Mouse (Mus musculus): Measurements from ENCODE around the gene Ttll13.

Gene Ttll13

DNA sequence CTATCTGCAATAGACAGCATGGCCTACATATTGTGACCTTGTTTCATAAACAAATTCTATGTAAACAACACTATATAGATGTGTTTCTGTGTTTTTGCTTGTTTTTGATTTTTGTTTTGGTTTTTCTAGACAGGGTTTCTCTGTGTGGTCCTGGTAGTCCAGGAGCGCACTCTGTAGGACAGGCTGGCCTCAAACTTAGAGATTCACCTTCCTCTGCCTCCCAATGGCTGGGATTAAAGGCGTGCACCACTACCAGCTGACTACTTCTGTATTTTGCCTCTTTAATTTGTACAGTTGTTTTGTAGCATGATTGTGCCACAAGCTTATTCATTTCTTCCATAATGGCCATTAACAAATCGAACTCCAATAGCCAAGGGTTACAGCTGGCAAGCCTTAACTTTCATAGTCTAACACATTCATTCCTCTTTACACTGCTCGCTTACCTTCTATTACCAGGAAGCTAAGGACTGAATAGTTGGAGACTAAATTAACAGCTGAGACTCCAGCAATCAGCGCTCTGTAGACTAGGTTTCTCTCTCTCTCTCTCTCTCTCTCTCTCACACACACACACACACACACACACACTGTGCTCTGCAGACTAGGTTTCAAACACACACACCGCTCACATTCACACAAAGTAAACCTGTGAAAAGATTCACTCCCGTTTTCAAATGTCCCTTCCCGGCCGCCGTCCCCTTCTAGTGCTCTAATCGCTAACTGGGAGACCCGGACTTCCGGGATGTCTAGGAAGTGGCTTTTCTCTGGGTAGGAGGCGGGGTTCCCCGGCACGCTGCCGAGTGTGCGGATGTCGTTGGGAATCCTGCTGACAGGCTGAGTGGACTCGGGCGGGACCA, 22.9 kb downstream of the Ttll13 start, which contains the start of gene Vps33b:
Gene Vps33b, plus strand, starts transcription at position 753 of the 854 bp plus-strand sequence.
- DNase-seq, result peak; percentile 99

DNA sequence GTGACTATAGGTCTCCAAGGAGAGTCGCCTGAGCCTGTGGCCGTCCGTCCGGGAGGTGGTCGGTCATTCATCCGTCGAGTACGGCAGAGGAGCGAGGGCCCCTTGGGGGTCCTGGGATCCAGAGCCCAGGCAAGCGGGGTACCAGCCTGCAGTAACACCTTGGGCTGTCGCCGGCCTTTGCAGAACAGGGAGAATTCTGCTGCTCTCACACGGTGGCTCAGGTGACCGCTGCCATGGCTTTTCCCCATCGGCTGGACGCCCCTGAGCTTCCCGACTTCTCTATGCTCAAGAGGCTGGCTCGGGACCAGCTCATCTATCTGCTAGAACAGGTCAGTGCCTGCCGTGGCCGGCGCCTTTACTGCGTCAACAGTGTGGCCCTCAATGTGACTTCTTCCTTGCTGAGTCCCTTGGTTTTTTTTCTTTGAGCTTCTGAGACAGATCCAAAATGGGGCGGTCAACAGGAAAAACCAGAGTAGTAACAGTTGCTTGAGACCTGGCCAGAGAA, 23.6 kb downstream of the Ttll13 start:
- DNase-seq, result peak; percentile 36

DNA sequence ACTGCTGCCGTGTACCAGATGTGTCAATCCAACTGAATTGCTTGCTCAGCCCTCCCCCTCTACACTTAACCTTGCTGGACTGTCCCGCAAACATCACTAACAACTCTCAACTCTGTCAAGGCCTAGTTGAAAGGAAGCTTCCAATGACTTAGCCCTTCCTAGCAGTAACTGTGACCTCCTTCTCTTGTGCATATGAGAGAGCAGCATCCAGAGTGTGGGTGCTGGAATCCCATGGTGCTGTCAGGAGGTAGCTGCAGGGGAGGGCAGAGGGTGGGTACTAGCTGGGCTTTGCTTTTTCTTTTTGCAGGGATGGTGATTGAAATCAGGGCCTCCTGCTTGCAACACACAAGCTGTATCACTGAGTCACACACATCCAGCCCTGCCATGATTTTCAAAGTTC, 27.3 kb downstream of the Ttll13 start:
- DNase-seq, result no peak

DNA sequence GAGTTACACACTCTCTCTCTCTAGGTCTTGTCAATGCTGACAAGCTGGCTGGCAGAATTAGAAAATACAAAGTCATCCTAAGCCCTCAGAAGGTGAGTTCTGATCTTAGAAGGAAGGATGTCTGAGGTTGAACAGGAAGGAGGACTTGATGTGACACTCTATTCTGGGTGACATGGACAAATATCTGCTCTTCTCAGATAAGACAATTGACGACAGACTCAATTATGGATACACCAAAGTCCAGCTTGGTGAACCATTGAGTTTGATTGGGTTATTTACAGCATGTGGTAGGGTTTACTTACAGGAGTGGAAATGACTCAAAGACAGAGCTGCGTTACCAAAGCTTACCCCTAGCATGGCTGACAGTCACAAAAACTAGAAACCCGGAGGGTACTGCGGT, 30.2 kb downstream of the Ttll13 start:
- no peak for DNase-seq

DNA sequence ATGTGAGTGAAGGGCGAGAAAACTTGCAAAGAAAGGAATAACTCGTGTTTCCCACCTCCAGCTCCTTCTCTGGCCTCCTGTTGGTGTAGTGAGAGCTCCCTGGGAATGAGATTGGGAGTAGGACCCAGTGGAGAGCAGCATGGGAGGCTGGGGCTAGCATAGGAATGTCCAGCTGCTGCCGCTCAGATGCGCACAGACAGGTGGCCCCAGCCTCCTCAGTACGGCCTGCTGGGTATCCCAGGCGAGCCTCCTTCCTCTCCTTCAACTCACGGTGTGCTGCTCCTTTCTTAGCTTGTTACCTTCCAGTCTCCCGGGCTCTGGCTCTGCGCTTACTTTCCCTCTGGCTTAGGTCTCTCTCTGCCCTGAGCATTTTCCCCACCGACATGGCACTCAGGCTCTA, 33.9 kb downstream of the Ttll13 start:
- DNase-seq, result no peak

DNA sequence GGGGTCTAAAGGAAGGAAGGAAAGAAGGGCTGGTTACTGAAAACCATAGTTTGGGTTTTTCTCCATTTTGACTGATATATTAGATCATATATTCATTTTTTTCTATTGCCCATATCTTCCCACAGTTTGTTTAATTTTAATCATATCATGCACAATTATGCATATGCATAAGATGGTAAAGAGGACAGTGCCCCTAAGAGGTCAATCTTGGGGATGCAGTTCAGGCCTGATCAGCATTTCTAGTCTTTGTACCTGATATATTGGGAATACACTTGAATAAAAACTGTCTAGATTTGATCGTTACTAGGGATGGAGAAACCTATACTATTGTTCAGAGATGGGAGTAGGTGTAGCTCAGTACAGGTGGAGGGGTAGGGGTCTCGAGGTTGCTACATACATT, 34.8 kb downstream of the Ttll13 start:
- DNase-seq, result no peak

DNA sequence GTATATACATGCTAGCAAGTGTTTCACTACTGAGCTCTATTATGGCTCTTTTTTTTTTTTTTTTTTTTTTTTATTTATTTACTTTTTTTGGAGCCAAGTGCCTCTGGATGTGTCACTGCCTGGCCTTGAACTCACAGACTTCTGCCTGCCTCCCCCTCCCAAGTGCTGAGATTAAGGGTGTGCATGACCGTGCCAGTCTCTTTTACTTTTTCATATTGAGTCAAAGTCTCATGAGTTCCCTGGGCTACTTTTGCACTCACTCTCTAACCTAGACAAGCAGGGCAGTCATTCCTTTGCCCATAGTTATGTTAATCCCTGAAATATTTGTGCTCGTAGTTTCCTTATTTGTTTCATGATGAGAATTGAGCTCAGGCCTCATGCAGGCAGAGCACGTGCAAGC, 35.5 kb downstream of the Ttll13 start:
- no peak for DNase-seq

DNA sequence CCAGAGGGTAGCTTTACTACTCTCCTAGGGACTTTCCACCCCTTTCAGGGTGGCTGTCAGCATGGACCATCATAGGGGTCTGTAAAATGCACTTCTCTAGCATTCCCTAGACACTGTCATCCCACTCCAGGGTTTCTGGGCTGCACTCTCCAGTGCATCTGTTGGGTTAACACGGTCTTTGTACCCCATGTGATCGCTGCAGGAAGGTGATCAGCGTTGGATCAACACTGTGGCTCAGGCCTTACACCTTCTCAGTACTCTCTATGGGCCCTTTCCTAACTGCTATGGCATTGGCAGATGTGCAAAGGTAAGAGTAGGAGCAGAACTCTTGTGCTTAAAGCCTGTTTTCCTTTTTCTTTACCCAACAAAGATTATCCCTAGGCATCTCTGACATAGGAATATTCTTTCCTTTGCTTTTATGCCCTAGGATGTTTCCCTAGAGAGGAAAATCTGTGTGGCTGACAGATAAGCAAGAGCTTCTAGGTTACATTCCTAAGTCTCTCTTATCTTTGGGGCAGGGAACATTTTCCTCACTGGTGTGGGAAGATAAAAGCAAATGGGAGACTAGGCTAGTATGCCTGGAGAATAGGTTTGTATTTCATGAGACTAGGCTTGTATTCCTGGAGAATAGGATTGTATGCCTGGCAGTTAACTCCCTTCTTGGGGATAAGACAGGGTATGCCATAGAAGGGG, 37.2 kb downstream of the Ttll13 start:
- DNase-seq, result no peak

DNA sequence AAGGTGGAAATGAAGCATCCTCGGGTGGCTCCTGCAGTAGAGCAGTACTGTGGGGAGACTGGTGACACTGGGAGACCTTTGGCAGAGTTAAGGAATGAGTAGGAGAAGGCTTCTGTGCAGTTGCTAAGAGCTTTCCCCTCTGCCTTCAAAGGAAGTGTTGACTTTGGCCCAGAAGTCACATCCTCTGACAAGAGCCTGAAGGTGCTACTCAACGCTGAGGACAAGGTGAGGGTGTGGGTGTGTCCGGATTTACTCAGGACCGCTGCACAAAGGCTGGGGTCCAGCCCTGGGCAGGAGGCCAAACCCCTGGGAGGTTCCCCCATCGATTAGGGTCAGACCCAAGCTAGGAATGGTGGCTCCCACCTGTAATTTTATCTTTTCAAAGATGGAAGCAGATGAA, 38.2 kb downstream of the Ttll13 start:
- no peak for DNase-seq

DNA sequence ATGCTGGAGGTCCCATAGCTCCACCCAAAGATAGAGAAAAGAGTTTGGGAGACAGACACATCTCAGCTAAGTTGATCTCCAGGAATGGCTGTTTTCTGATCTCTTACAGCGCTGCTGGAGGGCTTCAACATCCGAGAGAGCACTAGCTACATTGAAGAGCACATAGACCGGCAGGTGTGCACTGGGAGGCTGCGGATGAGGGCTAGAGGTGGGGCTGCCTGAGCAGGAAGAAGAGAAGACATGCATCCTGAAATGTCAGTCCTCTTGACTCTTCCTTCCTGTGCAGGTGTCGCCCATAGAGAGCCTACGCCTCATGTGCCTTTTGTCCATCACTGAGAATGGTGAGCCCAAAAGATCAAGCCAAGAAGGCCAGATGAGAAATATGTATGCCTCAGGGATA, 39.5 kb downstream of the Ttll13 start:
- DNase-seq, result no peak

DNA sequence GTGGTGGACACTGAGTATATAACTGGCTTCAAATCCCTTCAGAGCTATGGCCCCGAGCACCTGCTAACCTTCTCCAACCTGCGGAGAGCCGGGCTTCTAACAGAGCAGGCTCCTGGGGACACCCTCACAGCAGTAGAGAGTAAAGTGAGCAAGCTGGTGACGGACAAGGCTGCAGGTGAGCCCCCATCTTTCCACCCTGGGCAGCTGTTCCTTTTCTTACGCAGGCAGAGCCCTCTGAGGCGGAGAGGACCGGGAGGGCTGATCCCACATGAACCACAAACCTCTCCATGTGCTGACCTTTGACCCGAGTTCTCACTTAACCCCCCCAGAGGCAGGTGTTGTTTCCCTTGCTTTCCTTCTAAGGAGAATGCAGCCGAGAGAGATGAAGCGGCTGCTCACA, 41.6 kb downstream of the Ttll13 start:
- no peak for DNase-seq

DNA sequence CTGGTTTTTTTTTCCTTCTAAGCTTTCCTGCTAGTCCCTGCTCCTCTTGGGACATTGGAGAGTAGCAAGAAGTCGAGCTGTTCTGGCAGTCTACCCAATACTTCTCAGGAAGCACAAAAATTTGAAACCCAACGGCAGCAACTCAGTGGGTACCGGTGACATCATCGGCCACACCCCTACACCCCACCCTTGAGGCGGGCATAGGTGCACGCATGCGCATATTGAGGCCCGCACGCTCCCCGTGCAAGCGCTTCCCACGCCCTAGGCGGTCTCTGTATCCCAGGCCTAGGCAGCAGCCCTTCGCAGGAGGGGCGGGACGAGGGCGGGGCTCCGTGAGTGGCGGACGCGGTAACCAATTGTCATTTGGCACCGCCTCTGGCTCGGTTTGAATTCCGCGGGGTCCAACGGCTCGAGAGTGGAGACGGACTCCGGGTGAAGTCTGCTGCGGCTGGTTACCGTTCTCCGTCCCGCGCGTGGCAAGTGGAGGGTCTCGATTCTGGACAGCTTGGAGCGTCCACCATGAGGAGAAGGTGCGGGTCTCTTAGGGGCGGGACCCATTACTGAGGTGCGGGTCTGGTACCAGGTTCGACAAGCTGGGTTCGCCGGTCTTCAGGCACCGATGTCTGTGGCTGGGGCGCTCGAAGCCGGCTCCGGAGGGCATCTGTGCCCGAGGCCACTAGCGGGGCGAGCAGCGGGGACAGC, 48.0 kb downstream of the Ttll13 start, which contains the start of gene Prc1:
Gene Prc1, plus strand, starts transcription at position 389 of the 702 bp plus-strand sequence.
- peak; percentile 97 for DNase-seq

DNA sequence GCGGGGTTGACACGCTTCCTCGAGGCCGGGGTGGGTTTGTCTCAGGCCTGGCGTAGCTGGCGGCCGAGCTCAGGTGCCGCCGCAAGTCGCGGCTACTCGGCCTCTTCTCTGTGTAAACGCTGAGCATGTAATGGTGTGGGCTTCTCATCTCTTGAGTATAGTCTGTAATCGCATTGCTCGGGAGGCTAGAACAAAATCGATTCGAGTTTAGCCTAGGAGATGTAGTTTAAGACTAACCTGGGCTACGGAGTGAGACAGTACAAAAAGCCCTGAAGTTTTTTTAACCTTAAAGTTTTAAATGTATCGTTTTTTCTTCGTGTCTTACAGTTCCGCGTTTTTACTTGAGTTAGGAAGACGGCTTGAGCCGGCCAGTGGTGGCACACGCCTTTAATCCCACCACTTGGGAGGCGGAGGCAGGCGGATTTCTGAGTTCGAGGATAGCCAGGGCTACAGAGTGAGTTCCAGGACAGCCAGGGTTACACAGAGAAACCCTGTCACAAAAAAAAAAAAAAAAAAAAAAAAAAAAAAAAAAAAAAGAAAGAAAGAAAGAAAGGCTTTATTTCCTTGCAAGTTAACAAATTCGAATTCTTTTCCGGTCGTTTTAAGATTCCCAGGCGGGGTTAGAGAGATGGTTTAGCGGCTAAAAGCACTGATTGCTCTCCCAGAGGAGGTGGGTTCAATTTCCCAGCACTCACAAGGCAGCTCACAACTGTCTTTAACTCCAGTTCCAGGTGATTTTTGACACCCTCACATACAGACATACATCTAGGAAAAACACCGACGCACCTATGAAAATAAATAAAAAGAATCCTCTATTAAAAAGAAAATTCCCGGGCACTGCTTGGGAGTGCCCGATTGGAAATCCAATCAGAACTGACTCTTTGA, 48.8 kb downstream of the Ttll13 start:
- DNase-seq, result no peak

DNA sequence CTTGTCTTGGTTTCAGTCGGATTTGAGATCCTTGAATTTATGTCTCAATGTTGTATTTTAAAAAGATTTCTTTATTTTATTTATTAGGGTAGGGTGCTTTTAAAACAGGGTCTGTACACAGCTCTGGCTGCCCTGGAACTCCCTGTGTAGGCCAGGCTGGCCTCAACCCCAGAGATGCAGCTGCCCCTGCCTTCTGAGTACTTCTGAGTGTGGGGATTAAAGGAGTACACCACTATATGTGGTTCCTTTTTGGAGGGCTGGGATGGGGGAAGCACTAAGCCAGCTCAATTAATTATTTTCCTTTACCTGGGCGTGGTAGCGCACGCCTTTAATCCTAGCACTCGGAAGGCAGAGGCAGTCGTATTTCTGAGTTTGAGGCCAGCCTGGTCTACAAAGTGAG, 50.3 kb downstream of the Ttll13 start:
- no peak for DNase-seq

DNA sequence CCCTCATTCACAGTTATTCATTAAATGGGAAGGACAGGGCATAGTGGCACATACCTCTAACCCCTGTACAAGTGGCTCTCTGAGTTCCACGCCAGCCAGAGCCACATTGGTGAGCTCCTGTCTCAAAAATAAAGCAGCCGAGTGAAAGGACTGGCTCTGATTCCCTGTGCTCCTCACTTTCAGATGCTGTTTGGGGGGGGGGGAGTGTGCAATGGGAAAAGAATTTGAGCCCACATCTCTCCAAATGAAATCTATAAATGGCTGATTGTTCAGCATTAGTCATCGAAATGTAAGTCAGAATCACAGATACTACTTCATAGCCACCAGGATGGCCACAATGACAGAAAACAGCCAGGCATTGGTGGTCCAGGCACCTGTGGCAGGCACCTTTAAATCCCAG, 50.9 kb downstream of the Ttll13 start:
- DNase-seq, result no peak

DNA sequence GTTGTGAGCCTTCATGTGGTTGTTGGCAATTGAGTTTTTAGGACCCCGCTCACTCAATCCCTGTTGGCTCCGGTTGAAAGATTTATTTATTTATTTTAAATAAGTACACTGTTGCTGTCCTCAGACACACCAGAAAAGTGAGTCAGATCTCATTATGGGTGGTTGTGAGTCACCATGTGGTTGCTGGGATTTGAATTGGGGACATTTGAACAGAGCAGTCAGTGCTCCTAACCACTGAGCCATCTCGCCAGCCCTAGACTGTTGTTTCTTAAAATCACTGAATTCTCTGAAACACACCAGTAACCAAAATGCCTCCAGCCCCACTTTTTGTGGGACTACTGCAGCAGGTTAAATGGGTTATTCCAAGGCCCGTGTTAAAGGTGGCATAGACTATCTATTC, 52.6 kb downstream of the Ttll13 start:
- DNase-seq, result no peak

DNA sequence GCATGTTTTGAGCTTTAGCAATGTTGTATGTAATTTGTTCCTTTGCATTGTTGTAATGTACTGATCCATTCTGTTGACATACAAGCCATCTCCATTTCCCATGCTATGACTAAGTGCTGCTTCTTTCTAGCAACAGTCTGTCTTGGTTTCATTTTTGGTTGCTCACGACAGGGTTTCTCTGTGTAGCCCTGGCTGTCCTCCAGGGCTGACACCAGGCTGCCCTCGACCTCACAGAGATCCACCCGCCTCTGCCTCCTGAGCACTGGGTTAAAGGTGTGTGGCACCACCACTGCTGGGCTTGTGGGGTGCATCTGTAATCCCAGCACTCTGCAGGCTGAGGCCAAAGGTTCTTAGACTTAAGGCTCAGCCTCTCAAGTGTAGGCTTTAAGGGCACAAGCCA, 53.4 kb downstream of the Ttll13 start:
- DNase-seq, result no peak

DNA sequence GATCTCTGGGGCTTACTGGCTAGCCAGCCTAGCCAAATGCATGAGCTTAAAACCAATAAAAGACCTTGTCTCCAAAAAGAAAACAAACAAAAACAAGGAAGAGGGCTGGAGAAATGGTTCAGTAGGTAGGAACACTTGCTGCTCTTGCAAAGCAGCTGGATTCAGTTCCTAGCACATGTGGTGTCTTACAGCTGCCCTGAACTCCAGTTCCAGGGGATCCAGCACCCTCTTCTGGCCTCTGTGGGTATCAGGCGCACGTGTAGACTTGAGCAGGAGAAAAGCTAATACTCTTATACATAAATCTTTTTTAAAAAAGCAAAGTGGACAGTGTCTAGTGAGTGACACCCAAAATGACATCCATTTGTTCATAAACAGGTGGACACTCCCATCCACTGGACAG, 55.3 kb downstream of the Ttll13 start:
- DNase-seq, result no peak

DNA sequence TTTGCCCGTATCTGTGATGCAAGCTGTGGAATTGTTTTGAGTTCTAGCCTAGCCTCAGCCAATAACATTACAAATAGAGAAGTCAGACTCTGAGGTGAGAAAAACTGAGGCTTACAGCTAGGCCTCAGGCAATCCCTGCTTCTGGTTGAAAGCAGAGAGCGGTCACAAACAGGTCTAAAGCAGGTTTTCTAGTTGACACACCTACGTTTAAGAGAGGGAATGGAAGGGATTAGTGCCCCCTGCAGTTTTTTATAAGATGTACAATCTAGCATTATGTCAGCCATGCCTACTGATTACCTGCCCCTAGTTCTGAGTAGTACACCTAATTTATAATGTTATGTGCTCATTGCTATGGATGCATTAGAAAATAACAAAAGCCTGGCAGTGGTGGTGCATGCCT, 61.6 kb downstream of the Ttll13 start:
- DNase-seq, result no peak

Data from right cerebral cortex, postnatal 14 days (tissue).